Mouse (Mus musculus): ENCODE results near the gene Rpl39. TPM values are rescaled to one million over a fixed set of nuclear protein-coding genes. Genes with fewer than 3 reads are reported as not detected.

Gene Rpl39
- 73.1 and 127 TPM in 2 replicates for polyA plus RNA-seq (2012; rRNA removed; ENCODE audit: low replicate concordance)

DNA sequence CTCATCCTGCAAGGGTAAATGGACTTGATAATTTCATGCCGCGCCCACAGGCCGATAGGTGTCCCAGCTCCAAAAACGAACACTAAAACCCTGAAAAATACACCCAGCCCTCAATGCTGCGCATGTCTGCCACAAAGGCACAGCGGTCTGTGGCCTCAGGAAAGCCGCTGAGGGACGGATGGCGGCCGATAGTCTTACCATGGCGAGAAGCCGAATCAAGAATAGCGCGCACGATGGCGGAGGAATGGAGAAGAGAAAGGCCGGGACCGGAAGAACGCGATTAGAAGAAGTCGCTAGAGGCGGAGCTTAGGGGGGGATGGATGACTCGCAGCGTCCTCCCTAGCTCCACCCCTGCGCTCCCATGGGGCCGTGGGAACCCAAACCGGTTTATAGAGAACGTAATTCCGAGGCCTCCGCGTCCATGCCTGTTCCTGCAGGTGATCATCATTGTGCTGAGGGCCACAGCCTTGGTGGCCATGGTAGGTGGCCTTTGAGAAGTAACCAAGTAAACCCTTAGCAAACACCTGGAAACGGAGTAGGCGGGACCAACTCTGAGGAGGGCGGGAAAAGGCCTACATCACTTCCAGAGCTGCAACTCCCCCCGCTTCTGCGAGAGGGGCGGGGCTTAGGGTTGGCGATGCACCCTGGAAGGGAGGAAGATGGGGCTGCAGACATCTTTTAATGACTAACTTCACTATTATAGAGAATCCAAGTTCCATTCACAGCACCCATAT lies at the start of gene Rpl39:
Rpl39 (minus strand) TSS at position 476 of the 734 bp plus-strand sequence.

DNA sequence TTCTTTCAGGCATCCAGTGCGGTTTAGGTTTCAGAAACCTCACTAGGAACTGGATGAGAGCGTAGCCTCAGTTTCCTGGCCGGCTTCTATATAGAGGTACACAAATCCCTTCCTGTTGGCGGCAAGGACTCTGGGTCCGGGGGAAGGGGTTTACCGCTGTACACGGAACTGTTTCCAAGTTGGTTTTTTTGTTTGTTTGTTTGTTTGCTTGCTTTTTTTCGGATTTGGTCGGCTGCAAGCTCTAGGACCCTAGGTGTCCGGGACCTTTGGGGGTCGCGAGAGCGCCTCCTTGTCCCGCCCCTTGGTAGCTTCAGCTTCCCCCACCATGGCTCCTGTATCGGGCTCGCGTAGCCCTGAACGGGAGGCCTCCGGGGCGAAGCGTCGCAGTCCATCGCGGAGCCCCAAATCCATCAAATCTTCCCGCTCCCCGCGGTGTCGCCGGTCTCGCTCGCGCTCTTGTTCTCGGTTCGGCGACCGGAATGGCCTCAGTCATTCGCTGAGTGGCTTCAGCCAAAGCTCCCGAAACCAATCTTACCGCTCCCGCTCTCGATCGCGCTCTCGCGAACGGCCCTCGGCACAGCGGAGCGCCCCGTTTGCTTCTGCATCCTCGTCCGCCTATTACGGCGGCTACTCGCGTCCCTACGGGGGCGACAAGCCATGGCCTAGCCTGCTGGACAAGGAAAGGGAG lies 41.6 kb upstream of the Rpl39 start, which contains the start of gene Nkap:
Nkap (plus strand) TSS at position 125 of the 688 bp plus-strand sequence.

DNA sequence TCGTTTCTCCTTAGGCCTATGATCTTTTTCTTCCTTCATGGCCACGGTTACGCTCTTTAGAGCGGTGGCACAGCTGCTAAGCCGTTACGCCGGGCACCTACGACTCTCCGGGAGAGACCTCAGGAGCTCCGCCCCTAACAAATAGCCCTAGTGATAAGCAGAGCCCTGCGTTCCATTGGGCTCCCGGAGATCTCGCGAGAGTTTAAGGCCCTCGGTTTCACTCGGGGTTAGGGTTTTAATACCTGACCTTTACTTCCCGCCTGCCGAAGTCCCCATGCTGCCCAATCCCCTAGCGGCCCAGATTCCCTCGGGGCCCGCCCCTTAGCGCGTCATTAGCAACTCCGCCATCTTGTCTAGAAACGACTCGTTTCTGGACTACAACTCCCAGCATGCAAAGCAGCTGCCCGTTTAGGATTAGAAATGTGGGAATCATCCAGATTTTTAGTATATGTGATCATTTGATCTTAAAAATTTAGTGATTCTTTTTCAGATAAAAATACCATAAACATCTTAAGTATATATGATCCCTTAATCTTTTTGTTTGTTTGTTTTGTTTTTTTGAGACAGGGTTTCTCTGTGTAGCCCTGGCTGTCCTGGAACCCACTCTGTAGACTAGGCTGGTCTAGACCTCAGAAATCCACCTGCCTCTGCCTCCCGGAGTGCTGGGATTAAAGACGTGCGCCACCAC lies 25.1 kb upstream of the Rpl39 start, which contains the start of gene Upf3b:
Upf3b (minus strand) TSS at position 130 of the 688 bp plus-strand sequence.

DNA sequence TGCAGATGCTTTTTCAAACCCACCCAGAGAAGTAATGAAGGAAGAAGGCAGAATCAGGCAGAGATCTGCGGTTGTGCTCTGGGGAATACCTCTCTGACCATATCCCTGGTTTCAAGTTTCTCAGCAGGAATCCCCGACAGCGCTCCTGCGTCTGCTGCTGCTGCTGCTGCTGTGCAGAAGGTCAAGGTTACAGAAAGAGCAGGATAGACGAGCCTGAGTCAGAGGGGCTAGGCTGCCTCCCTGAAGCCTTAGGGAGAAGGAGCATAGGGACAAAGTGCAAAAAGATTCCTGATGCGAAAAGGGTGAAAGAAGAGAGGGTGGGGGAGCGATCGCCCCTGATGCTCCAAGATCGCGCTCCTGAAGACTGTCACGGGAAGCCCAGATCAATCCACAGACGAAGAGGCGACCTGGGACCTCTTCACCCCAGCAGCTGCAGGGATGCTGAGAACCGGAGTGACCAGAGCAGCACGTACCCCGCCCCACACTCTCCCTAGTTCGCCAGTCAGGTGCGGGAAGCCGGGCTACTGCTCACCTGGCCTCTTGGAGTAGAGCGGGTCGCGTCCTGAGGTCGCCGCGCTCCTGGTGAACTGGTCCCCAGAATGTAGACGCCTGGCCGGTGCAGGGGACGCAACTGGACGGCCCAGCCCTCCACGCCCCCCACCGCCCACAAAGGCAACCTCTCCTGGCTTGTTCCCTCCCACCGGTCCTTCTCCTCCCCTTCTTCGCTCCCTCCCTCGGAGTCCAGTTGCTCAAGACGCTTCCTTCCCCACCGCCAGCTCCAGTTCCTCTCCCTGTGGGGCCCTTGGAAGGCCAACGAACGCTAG lies 36.9 kb downstream of the Rpl39 start, which contains the start of gene Sowahd:
Sowahd (plus strand) TSS at position 780 of the 824 bp plus-strand sequence.

Other genes starting within 250 kb of the Rpl39 start
- gene Ube2a, start 211.5 kb downstream of the Rpl39 start, polyA plus RNA-seq (2012; rRNA removed; ENCODE audit: low replicate concordance): 27.0 and 33.6 TPM in 2 replicates
- 17.2 and 33.3 TPM in 2 replicates for gene C330007P06Rik, start 211.3 kb downstream of the Rpl39 start, polyA plus RNA-seq (2012; rRNA removed; ENCODE audit: low replicate concordance)
- gene Nkrf, start 182.5 kb downstream of the Rpl39 start, polyA plus RNA-seq (2012; rRNA removed; ENCODE audit: low replicate concordance): 0.82 and 1.9 TPM in 2 replicates
- 4.7 and 14.9 TPM in 2 replicates for gene Sept6, start 93.6 kb downstream of the Rpl39 start, polyA plus RNA-seq (2012; rRNA removed; ENCODE audit: low replicate concordance)
- gene Sowahd, start 36.6 kb downstream of the Rpl39 start, polyA plus RNA-seq (2012; rRNA removed; ENCODE audit: low replicate concordance): 0.07 TPM in 1 of 2 replicates, not detected in the other
- gene Upf3b, start 24.9 kb upstream of the Rpl39 start, polyA plus RNA-seq (2012; rRNA removed; ENCODE audit: low replicate concordance): 3.1 and 5.4 TPM in 2 replicates
- 1.9 and 3.0 TPM in 2 replicates for gene Nkap, start 41.4 kb upstream of the Rpl39 start, polyA plus RNA-seq (2012; rRNA removed; ENCODE audit: low replicate concordance)
- not detected in 2 replicates for gene Akap14, start 83.4 kb upstream of the Rpl39 start, polyA plus RNA-seq (2012; rRNA removed; ENCODE audit: low replicate concordance)
- gene Ndufa1, start 105.8 kb upstream of the Rpl39 start, polyA plus RNA-seq (2012; rRNA removed; ENCODE audit: low replicate concordance): 310 and 473 TPM in 2 replicates
- gene Rnf113a1, start 105.8 kb upstream of the Rpl39 start, polyA plus RNA-seq (2012; rRNA removed; ENCODE audit: low replicate concordance): 1.0 and 3.1 TPM in 2 replicates
- gene Gm9, start 125.6 kb upstream of the Rpl39 start, polyA plus RNA-seq (2012; rRNA removed; ENCODE audit: low replicate concordance): not detected in 2 replicates
- not detected in 2 replicates for gene Rhox1, start 136.9 kb upstream of the Rpl39 start, polyA plus RNA-seq (2012; rRNA removed; ENCODE audit: low replicate concordance)
- gene Rhox2a, start 159.6 kb upstream of the Rpl39 start, polyA plus RNA-seq (2012; rRNA removed; ENCODE audit: low replicate concordance): not detected in 2 replicates
- gene Rhox3a, start 164.5 kb upstream of the Rpl39 start, polyA plus RNA-seq (2012; rRNA removed; ENCODE audit: low replicate concordance): not detected in 2 replicates
- gene Rhox4a, start 179.9 kb upstream of the Rpl39 start, polyA plus RNA-seq (2012; rRNA removed; ENCODE audit: low replicate concordance): not detected in 2 replicates